Comparison of ENCODE assay signal across 10 mouse cellular contexts in the genomic region with DNA sequence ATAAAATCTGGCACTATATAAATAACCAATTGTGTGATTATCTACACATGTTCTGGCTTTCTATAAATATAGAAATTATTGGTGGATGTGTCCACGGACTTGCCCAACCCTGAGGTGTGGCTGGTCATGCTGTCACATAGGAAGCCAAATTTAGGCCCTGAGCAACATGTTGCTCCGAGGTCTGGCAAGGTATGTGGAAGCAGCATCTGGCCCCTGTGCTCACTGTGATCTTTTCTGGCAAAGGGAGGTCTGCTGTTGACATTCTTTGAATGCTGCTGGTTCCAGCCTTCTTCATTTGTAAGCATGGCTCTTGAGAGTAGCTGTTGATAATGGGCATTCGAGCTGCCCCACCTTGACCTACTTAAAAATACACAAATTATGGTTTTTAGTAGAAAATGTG. TPM values are rescaled to one million over a fixed set of nuclear protein-coding genes. Genes with fewer than 3 reads are reported as not detected.
DNase-seq lines count a peak whose midpoint lies in the region; ATAC-seq and TF ChIP-seq lines count a peak whose summit lies in the region.
"Had no signal": no experiment of that assay in that cellular context is flagged by ENCODE, and none has a peak within 500 bp of the region (broad histone marks: within the 10 kb centered on the region; RNA-seq: fewer than 3 reads in every experiment).

No protein-coding gene starts in this region.

- H3K9me3 ChIP-seq in intestine, postnatal 0 days (ENCODE audit: control insufficient read depth): no peaks in the 10 kb centered on the region
- H3K9me3 ChIP-seq: stomach, embryonic 15.5 days had no signal

- H3K36me3 ChIP-seq in kidney, adult 2 months (ENCODE audit: control insufficient read depth, insufficient read depth, low read length): no peaks in the 10 kb centered on the region
- peaks cover 18% of the 10 kb centered on the region for H3K36me3 ChIP-seq in heart, adult 2 months (ENCODE audit: control insufficient read depth, insufficient read depth, low read length)
- H3K36me3 ChIP-seq in intestine, postnatal 0 days (ENCODE audit: control insufficient read depth, insufficient read depth): no peaks in the 10 kb centered on the region
- H3K36me3 ChIP-seq: stomach, embryonic 15.5 days had no signal

- H3K9ac ChIP-seq in heart, adult 2 months (ENCODE audit: low read depth, low read length): peak overlapping the region; percentile 44
- no peak overlapping the region for H3K9ac ChIP-seq in intestine, postnatal 0 days (ENCODE audit: low read depth, low read length)
- H3K9ac ChIP-seq: stomach, embryonic 15.5 days had no signal

- H3K27ac ChIP-seq in kidney, adult 2 months (ENCODE audit: insufficient read depth, low read depth, low read length): peak overlapping the region; percentile 80
- H3K27ac ChIP-seq in heart, adult 2 months: peak overlapping the region; percentile 89
- H3K27ac ChIP-seq in intestine, postnatal 0 days (ENCODE audit: low read depth, low read length): no peak overlapping the region
- H3K27ac ChIP-seq: stomach, embryonic 15.5 days had no signal

- H3K4me3 ChIP-seq in kidney, adult 2 months (ENCODE audit: insufficient read depth, low read depth, low read length): no peak overlapping the region
- peak overlapping the region; percentile 53; the same call in 1 of the 2 replicates for H3K4me3 ChIP-seq in heart, adult 2 months
- no peak overlapping the region for H3K4me3 ChIP-seq in intestine, postnatal 0 days (ENCODE audit: low read depth, low read length)
- H3K4me3 ChIP-seq: stomach, embryonic 15.5 days had no signal

- peaks cover 6% of the 10 kb centered on the region for H3K79me2 ChIP-seq in heart, adult 2 months (replicated peaks; ENCODE audit: control insufficient read depth, insufficient read depth, low read length)

- TF ChIP-seq CTCF in kidney, adult 2 months (conservative IDR thresholded peaks at IDR 0.05; ENCODE audit: insufficient read depth, insufficient read length, low read depth, low read length): no peak
- TF ChIP-seq CTCF in heart, adult 2 months (IDR thresholded peaks at IDR 0.05): no peak
- TF ChIP-seq CTCF in intestine, postnatal 0 days (IDR thresholded peaks at IDR 0.05; ENCODE audit: low read depth): no peak

- TF ChIP-seq POLR2A in kidney, adult 2 months (IDR thresholded peaks at IDR 0.05; ENCODE audit: low read depth, low read length): no peak
- 0 out of 2 replicates have a peak, but pooled peaks have one; percentile 27 for TF ChIP-seq POLR2A in heart, adult 2 months (IDR thresholded peaks at IDR 0.05; ENCODE audit: insufficient read depth, low read depth, low read length)

- peak; percentile 95 for TF ChIP-seq EP300 in heart, adult 2 months (IDR thresholded peaks at IDR 0.05; ENCODE audit: insufficient read depth, low read depth, low read length)

- H3K4me1 ChIP-seq in kidney, adult 2 months (ENCODE audit: control insufficient read depth, insufficient read depth, low read length): peaks cover 19% of the 10 kb centered on the region
- H3K4me1 ChIP-seq in heart, adult 2 months (ENCODE audit: control insufficient read depth, insufficient read depth, low read length): peaks cover 16% of the 10 kb centered on the region
- no peaks in the 10 kb centered on the region for H3K4me1 ChIP-seq in intestine, postnatal 0 days (replicated peaks; ENCODE audit: control insufficient read depth, insufficient read depth, low read length)
- H3K4me1 ChIP-seq: stomach, embryonic 15.5 days had no signal

- ATAC-seq in intestine, postnatal 0 days: no peak
- ATAC-seq: Patski had no signal

- intact Hi-C loops in heart, adult 2 months (cut with DNase I): loop anchor here (5.0 to 10.0 kb wide), 3 partner anchors 257 to 667 kb away; no protein-coding TSS in a partner anchor

- no peaks in the 10 kb centered on the region for H3K27me3 ChIP-seq in kidney, adult 2 months (replicated peaks; ENCODE audit: control insufficient read depth, insufficient read depth, low read length)
- no peaks in the 10 kb centered on the region for H3K27me3 ChIP-seq in heart, adult 2 months (ENCODE audit: control insufficient read depth, insufficient read depth, low read length)
- no peaks in the 10 kb centered on the region for H3K27me3 ChIP-seq in intestine, postnatal 0 days (replicated peaks; ENCODE audit: control insufficient read depth, insufficient read depth, low read length)
- H3K27me3 ChIP-seq: Patski; stomach, embryonic 15.5 days had no signal

- no peak overlapping the region for H3K4me2 ChIP-seq in intestine, postnatal 0 days (replicated peaks; ENCODE audit: low read depth)
- H3K4me2 ChIP-seq: stomach, embryonic 15.5 days had no signal

- WGBS in kidney, adult 2 months: 37% methylated on average over 3 of the region's 3 CpGs
- WGBS in heart, adult 2 months: 21% methylated on average over 3 of the region's 3 CpGs
- whole genome bisulfite sequencing in intestine, postnatal 0 days: 50% methylated on average over 3 of the region's 3 CpGs

- DNase-seq in kidney, adult 2 months: peak; percentile 33
- DNase-seq in kidney, postnatal 10 days: no peak
- DNase-seq in cerebellum, adult 18-20 months: peak; percentile 63 to 69
- peak; percentile 57 to 77 for DNase-seq in heart, adult 2 months
- DNase-seq in lung, postnatal 10 days: peak; percentile 20
- DNase-seq in right cerebral cortex, postnatal 4 days: no peak
- DNase-seq in spleen, postnatal 14 days (ENCODE audit: low spot score in 2 of 2): no peak

RNA-seq across cellular contexts. Expression of gene Zbtb20, which starts 35.0 kb away (rescaled TPM):
- 25.1 and 27.1 TPM in 2 replicates for polyA plus RNA-seq in kidney, adult 2 months (2012; rRNA removed)
- total RNA-seq in heart, adult 2 months (2021): 100 to 1,000 TPM; 161 to 199 TPM
- polyA plus RNA-seq in heart, adult 2 months (2012; rRNA removed): 31.1 TPM in 2 replicates
- polyA plus RNA-seq in intestine, postnatal 0 days (2015; fragmentation: Nextera tagmentation; extraction: Ambion mirVana): 10.6 and 13.3 TPM in 2 replicates

Comparison
In these comparisons a context has a peak if more than half of its experiments do, and no peak if none do; other contexts are left out.
1. DNase-seq: peak in kidney, adult 2 months (single experiment), cerebellum, adult 18-20 months (2 of 2), heart, adult 2 months (2 of 2) and lung, postnatal 10 days (single experiment); none in kidney, postnatal 10 days (single experiment), right cerebral cortex, postnatal 4 days (single experiment) and spleen, postnatal 14 days (0 of 2).